Mouse (Mus musculus): Measurements from ENCODE around the gene Trim41.
"Not testable (repeated sequence)": the region's sequence is repeated elsewhere in the genome, so short reads cannot be mapped to it uniquely, and the experiment has no call there.

Gene Trim41

GRCm38 (mm10) chr11:48813782-48814181, 3.4 kb downstream of the Trim41 start:
- no peak for DNase-seq (ENCODE audit: low spot score)

GRCm38 (mm10) chr11:48810142-48810541, 7.0 kb downstream of the Trim41 start:
- DNase-seq (ENCODE audit: low spot score), result no peak

GRCm38 (mm10) chr11:48809434-48809830, 7.7 kb downstream of the Trim41 start:
- no peak for DNase-seq (ENCODE audit: low spot score)

DNA sequence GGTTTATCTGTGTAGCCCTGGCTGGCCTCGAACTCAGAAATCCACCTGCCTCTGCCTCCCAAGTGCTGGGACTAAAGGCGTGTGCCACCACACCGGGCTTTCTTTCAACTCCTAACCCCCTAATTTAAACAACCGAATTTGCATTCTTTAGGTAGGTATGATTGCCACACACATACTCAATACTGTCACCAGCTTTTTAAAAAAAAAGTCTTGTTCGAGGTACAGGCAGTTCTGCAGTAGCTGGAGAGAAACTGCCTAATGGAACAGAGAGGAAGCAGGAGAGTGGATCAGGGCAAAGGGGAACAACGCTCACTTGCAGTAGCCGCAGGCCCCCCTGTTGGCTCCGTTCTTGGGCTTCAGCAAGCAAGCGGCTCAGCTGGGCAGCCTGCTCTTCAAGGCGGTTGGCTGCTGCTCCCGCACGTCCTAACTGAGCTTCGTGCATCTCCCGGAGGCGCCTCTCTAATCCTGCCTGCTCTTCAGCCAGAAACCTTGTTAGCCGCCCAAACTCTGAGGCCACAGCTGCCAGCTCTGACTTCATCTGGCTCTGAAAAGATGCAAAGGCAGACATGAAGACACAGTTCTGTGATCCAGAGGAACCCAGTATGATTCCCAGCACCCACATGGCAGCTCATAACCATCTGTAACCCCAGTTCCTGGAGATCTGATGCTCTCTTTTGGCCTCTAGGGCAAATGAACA, 8.3 kb downstream of the Trim41 start:
- no peak for DNase-seq (ENCODE audit: low spot score)

- no peak for DNase-seq (ENCODE audit: low spot score)
Observed at GRCm38 (mm10) chr11:48808304-48808646, 8.9 kb downstream of the Trim41 start.

DNA sequence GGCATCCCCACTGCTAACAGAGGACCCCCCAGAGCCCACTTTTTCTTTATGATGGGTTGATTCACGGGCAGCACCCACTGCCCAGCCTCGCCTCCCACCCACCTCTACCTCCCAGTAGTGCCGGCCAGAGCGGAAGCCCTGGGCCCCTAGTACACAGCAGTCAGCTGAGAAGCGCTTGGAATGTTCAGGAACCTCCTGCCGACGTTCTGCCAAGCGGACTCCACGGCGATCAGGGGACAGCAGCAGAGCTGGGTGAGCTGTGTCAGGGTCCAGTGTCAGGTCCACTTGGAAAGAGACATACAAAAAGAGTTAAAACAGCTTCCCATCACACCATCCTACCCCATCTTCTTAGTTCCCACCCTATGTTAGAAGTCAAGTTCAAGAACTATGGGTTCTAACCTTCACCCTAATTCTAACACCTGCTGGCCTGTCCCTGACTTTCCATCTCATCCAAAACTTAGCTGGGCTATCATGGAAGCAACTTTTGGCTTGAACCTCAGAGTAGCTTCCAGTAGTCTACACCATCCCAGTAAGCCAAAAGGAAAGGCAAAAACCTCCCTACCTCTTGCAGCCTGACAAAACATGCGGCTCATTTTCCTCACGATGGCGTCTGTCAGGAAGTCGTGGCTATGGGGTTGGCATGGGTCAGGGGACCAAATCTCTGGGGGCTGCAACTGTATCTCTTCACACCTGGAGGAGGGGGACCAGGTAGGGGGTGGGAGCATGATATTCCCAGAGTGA, 9.4 kb downstream of the Trim41 start:
- no peak for DNase-seq (ENCODE audit: low spot score)

GRCm38 (mm10) chr11:48806856-48807562, 10.1 kb downstream of the Trim41 start:
- no peak for DNase-seq (ENCODE audit: low spot score)

- DNase-seq (ENCODE audit: low spot score), result no peak
Observed at GRCm38 (mm10) chr11:48804922-48805321, 12.2 kb downstream of the Trim41 start.

GRCm38 (mm10) chr11:48803988-48804387, 13.2 kb downstream of the Trim41 start:
- DNase-seq (ENCODE audit: low spot score), result no peak

DNA sequence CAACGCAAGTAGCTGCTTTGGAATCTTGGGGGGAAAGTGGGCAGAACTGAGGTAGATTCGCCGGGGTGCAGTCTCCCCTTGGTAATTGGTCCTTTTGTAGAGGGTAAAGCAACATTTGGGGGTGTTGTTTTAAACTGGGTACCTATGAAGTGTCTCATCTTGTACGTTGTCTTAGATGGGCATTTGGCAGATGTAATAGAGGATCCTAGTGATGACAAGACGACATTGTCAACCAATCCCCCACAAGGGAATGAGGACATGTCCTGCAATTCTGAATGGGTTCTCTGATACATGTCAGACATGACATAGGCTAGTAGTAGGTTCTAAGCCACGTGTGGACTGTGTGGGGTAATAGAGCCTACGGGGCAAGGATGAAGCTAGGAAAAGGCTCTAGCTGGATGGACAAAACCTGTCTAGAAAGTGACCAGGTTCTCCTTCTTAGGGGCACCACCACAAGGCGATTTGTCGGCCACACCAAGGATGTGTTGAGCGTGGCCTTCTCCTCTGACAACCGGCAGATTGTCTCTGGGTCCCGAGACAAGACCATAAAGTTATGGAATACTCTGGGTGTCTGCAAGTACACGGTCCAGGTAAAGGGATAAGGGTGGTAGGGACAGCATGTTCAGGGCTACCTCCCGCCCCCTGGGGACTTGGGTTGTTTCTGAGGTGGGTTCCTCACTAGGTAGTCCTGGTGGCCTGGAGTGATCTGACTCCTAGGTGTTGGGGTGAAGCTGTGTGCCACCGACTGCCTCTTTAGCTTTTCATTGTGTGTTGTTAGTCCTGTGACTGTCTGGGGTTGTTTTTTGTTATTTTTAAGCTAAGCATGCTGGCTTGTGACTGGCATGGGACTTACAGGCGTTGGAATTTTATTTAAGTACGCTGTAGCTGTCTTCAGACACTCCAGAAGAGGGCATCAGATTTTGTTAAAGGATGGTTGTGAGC, 15.1 kb downstream of the Trim41 start:
- DNase-seq (ENCODE audit: low spot score), result no peak

DNA sequence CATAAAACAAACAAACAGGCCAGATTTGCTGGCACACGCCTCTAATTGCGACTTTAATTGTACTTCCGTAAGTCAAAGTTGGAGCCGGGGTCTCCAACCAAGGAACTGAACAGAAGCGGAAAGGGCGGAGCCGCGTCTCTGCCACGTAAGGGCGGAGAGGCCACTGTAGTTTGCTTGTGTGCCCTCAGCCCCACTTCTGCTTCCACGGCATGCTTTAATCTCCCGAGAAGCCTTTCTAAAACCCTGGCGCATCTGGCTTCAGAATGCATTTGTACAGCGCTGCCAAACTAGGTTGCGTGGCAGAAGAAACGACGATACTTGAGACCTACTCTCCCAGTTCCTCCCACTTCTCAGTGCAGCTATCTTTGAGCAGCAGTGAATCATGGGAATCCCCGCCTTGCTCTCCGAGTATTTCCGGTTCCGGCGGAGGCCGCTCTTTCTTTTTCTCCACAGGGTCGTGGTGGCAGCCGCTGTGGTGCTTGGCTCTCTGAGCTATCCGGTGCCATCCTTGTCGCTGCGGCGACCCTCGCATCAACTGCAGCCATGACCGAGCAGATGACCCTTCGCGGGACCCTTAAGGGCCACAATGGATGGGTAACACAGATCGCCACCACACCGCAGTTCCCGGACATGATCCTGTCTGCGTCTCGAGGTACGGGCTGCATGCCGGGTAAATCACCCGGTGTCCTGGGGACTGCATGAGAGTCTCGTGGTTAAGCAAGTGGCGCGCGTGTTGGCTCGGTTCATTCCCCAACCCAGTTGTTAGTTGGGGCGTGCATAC, 17.0 kb downstream of the Trim41 start, which contains the start of gene Rack1:
TSS of gene Rack1 (plus strand) at position 412 of the 781 bp plus-strand sequence.
- peak; percentile 96 for DNase-seq (ENCODE audit: low spot score)

GRCm38 (mm10) chr11:48798984-48799920, 17.9 kb downstream of the Trim41 start:
- no peak for DNase-seq (ENCODE audit: low spot score)

DNA sequence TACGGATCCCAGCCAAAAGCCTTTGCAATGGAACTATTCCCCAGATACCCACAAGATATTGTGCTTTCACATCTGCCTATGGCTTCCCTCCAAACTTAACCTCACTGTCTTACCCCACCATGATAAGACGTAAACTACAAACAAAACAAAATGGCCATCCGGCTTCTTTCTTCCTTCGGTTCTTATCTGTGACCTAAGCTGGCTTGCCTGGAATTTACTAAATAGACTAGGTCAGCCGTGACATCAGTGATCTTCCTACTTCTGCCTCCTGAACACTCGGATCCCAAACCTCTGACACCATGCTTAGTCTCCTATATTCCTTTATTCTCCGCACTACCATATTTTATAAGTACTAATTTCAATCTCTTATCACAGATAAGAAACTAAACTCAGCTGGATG, 18.8 kb downstream of the Trim41 start:
- DNase-seq (ENCODE audit: low spot score), result no peak

- no peak for DNase-seq (ENCODE audit: low spot score)
Observed at GRCm38 (mm10) chr11:48797287-48797686, 19.9 kb downstream of the Trim41 start.

GRCm38 (mm10) chr11:48796290-48796689, 20.9 kb downstream of the Trim41 start:
- DNase-seq (ENCODE audit: low spot score), result no peak

GRCm38 (mm10) chr11:48795221-48795620, 21.9 kb downstream of the Trim41 start:
- no peak for DNase-seq (ENCODE audit: low spot score)

DNA sequence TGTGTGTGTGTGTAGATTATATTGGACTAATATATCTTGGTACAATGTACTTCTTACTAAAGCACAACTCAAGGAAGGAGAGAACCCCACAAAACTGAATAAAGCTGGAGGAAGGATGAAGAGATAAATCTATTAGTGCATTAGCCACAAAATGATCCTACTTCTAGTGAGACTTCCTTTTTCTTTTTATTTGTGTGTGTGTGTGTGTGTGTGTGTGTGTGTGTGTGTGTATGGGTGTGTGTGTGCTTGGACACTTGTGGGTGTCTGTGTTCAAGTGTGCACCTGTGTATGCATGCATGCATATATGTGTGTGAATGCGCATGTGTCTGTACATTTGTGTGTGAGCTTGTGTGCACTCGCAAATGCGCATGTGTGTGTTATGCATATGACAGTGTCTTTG, 24.0 kb downstream of the Trim41 start:
- no peak for DNase-seq (ENCODE audit: low spot score)

GRCm38 (mm10) chr11:48791894-48792293, 25.3 kb downstream of the Trim41 start:
- not testable (repeated sequence) for DNase-seq (ENCODE audit: low spot score)

DNA sequence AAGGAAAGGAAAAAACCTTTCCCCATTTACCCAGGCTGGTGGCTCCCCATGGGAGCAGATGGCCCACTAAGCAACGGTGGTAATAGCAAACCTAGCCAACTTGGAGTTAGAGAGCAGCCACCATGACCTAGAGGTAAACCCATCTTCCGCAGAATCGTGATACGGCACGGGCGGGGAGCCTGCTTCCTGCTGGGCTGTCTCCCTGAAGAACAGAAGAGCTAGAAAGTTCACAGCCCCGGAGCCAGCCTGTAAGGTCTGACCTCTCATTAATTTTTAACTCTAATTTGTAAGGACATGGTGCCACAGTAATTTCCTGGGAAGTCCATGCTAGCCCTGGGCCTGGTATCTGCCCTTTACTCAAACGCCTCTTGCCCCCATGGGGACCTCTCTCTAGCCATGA, 26.2 kb downstream of the Trim41 start:
- no peak for DNase-seq (ENCODE audit: low spot score)
